Mouse (Mus musculus) liver, embryonic 15.5 days (tissue): Measurements from ENCODE around the gene Pald1. TPM values are rescaled to one million over a fixed set of nuclear protein-coding genes. Genes with fewer than 3 reads are reported as not detected.

ENCODE experiments used
- ATAC-seq: fragments of 200-750 bp; cut with Nextera tagmentation; 2 replicates; pipeline ENCODE4 v1.8.0; 2017; ENCODE audit warnings: moderate number of reproducible peaks, mild to moderate bottlenecking, moderate library complexity; ENCODE audit not compliant: insufficient read depth
- H3K27ac ChIP-seq: fragments of 300-500 bp; sonication (generic); replicated peaks from 2 replicates; pipeline ENCODE4 v1.5.1; 2015; ENCODE audit warnings: mild to moderate bottlenecking, inconsistent platforms
- H3K27me3 ChIP-seq: fragments of 300-500 bp; sonication (generic); 2 replicates; pipeline ENCODE4 v1.6.1; 2015; ENCODE audit warnings: mild to moderate bottlenecking, inconsistent platforms
- H3K36me3 ChIP-seq: fragments of 300-500 bp; sonication (generic); replicated peaks from 2 replicates; pipeline ENCODE4 v1.6.1; 2015; ENCODE audit warnings: moderate library complexity, mild to moderate bottlenecking, inconsistent platforms
- H3K4me1 ChIP-seq: fragments of 300-500 bp; sonication (generic); replicated peaks from 2 replicates; pipeline ENCODE4 v1.6.1; 2015; ENCODE audit warnings: inconsistent platforms
- H3K4me2 ChIP-seq: fragments of 300-500 bp; sonication (generic); 2 replicates; pipeline ENCODE4 v1.6.1; 2015; ENCODE audit warnings: moderate library complexity, mild to moderate bottlenecking, inconsistent platforms
- H3K4me3 ChIP-seq: fragments of 300-500 bp; sonication (generic); replicated peaks from 2 replicates; pipeline ENCODE4 v1.5.1; 2015; ENCODE audit warnings: mild to moderate bottlenecking, inconsistent platforms
- H3K9ac ChIP-seq: fragments of 300-500 bp; sonication (generic); 2 replicates; pipeline ENCODE4 v1.6.1; 2015; ENCODE audit warnings: moderate library complexity, mild to moderate bottlenecking, inconsistent platforms
- H3K9me3 ChIP-seq: fragments of 300-500 bp; sonication (generic); replicated peaks from 2 replicates; pipeline ENCODE4 v1.6.1; 2016; ENCODE audit warnings: inconsistent platforms
- WGBS: fragments of 180-500 bp; shearing (Covaris S2); methylation state at CpG from one replicate; pipeline ENCODE4 v1.1.7; 2015; ENCODE audit warnings: mixed read lengths; ENCODE audit not compliant: insufficient replicate concordance; 5-methylcytosine and 5-hydroxymethylcytosine counted together
- polyA plus RNA-seq: library from polyadenylated mRNA; unstranded; fragments of >200 nt; fragmentation: Nextera tagmentation; extraction: Ambion mirVana; gene quantifications from 2 replicates; pipeline ENCODE4 v1.2.1, GENCODE M21; 2015

Pald1 gene
- polyA plus RNA-seq, 1 experiment from 2014 or later, result 6.6 TPM

- 0 out of 2 replicates have a peak, but pooled peaks cover 6% of the 10 kb centered on the region for H3K4me1 ChIP-seq
- no peak overlapping the region for H3K9ac ChIP-seq
- WGBS, result 65% methylated on average over 2 of the region's 2 CpGs
- no peak overlapping the region for H3K4me3 ChIP-seq
- H3K4me2 ChIP-seq, result no peak overlapping the region
- no peak overlapping the region for H3K27ac ChIP-seq
- ATAC-seq, result no peak
- H3K9me3 ChIP-seq, result no peaks in the 10 kb centered on the region
- peaks cover 14% of the 10 kb centered on the region for H3K27me3 ChIP-seq
- H3K36me3 ChIP-seq, result no peaks in the 10 kb centered on the region
Measured at GRCm38 (mm10) chr10:61402911-61403310, 19.6 kb upstream of the Pald1 start.

- 0 out of 2 replicates have a peak, but pooled peaks cover 6% of the 10 kb centered on the region for H3K4me1 ChIP-seq
- no peak for ATAC-seq
- H3K9ac ChIP-seq, result no peak overlapping the region
- H3K36me3 ChIP-seq, result no peaks in the 10 kb centered on the region
- no peaks in the 10 kb centered on the region for H3K9me3 ChIP-seq
- peaks cover 14% of the 10 kb centered on the region for H3K27me3 ChIP-seq
- H3K4me2 ChIP-seq, result no peak overlapping the region
- no peak overlapping the region for H3K4me3 ChIP-seq
- no peak overlapping the region for H3K27ac ChIP-seq
- 43% methylated on average over 5 of the region's 5 CpGs for WGBS
Measured at GRCm38 (mm10) chr10:61402480-61402879, 19.1 kb upstream of the Pald1 start.

- peaks cover 2% of the 10 kb centered on the region for H3K27me3 ChIP-seq
- H3K9ac ChIP-seq, result no peak overlapping the region
- no peaks in the 10 kb centered on the region for H3K9me3 ChIP-seq
- ATAC-seq, result no peak
- WGBS, result 70% methylated on average over 5 of the region's 5 CpGs
- H3K4me1 ChIP-seq, result 0 out of 2 replicates have a peak, but pooled peaks cover 2% of the 10 kb centered on the region
- H3K27ac ChIP-seq, result no peak overlapping the region
- H3K36me3 ChIP-seq, result no peaks in the 10 kb centered on the region
- H3K4me2 ChIP-seq, result no peak overlapping the region
- H3K4me3 ChIP-seq, result no peak overlapping the region
Measured at GRCm38 (mm10) chr10:61400407-61400806, 17.1 kb upstream of the Pald1 start.

- 21% methylated on average over 13 of the region's 13 CpGs for WGBS
Measured at GRCm38 (mm10) chr10:61399156-61399734, 15.9 kb upstream of the Pald1 start.

GRCm38 (mm10) chr10:61398125-61398524 is 14.8 kb upstream of the Pald1 start:
- H3K9me3 ChIP-seq, result no peaks in the 10 kb centered on the region
- H3K4me3 ChIP-seq, result no peak overlapping the region
- no peak overlapping the region for H3K4me2 ChIP-seq
- H3K27ac ChIP-seq, result no peak overlapping the region
- H3K36me3 ChIP-seq, result no peaks in the 10 kb centered on the region
- H3K27me3 ChIP-seq, result 0 out of 2 replicates have a peak, but pooled peaks cover 5% of the 10 kb centered on the region
- ATAC-seq, result no peak
- H3K9ac ChIP-seq, result no peak overlapping the region
- peaks cover 2% of the 10 kb centered on the region; the same call in 1 of the 2 replicates for H3K4me1 ChIP-seq
- WGBS, result 60% methylated on average over 3 of the region's 3 CpGs

More at GRCm38 (mm10) chr10:61399156-61399734, 15.9 kb upstream of the Pald1 start:
- Histone ChIP-seq H3K27ac (no peak overlapping the region), H3K36me3 (no peaks in the 10 kb centered on the region), H3K27me3 (no peaks in the 10 kb centered on the region), H3K4me1 (peaks cover 2% of the 10 kb centered on the region; the same call in 1 of the 2 replicates), H3K4me2 (no peak overlapping the region), H3K9ac (no peak overlapping the region), H3K9me3 (no peaks in the 10 kb centered on the region), H3K4me3 (no peak overlapping the region)
- peak; percentile 52; the same call in 1 of the 2 replicates for ATAC-seq

- Histone ChIP-seq H3K4me2 (no peak overlapping the region), H3K9me3 (no peaks in the 10 kb centered on the region), H3K4me1 (peaks cover 2% of the 10 kb centered on the region; the same call in 1 of the 2 replicates), H3K4me3 (no peak overlapping the region), H3K36me3 (no peaks in the 10 kb centered on the region), H3K27ac (no peak overlapping the region), H3K27me3 (0 out of 2 replicates have a peak, but pooled peaks cover 5% of the 10 kb centered on the region), H3K9ac (no peak overlapping the region)
- 26% methylated on average over 9 of the region's 9 CpGs for WGBS
- no peak for ATAC-seq
Measured at GRCm38 (mm10) chr10:61394476-61395136, 11.3 kb upstream of the Pald1 start.

GRCm38 (mm10) chr10:61392584-61392983 is 9.3 kb upstream of the Pald1 start:
- Histone ChIP-seq H3K36me3 (no peaks in the 10 kb centered on the region), H3K27me3 (0 out of 2 replicates have a peak, but pooled peaks cover 5% of the 10 kb centered on the region), H3K4me2 (no peak overlapping the region), H3K4me1 (no peaks in the 10 kb centered on the region; the same call in 1 of the 2 replicates), H3K27ac (no peak overlapping the region), H3K4me3 (no peak overlapping the region), H3K9ac (no peak overlapping the region), H3K9me3 (no peaks in the 10 kb centered on the region)
- WGBS, result 33% methylated on average over 4 of the region's 4 CpGs
- no peak for ATAC-seq

- no peak overlapping the region for H3K9ac ChIP-seq
- no peaks in the 10 kb centered on the region for H3K36me3 ChIP-seq
- 36% methylated on average over 2 of the region's 2 CpGs for WGBS
- no peak overlapping the region for H3K4me2 ChIP-seq
- H3K9me3 ChIP-seq, result no peaks in the 10 kb centered on the region
- H3K4me3 ChIP-seq, result no peak overlapping the region
- no peak for ATAC-seq
- H3K27me3 ChIP-seq, result peaks cover 12% of the 10 kb centered on the region
- no peaks in the 10 kb centered on the region; the same call in 1 of the 2 replicates for H3K4me1 ChIP-seq
- H3K27ac ChIP-seq, result no peak overlapping the region
Measured at GRCm38 (mm10) chr10:61390148-61390547, 6.8 kb upstream of the Pald1 start.

- WGBS, result 73% methylated on average over 5 of the region's 5 CpGs
- Histone ChIP-seq H3K4me3 (no peak overlapping the region), H3K36me3 (no peaks in the 10 kb centered on the region), H3K9me3 (no peaks in the 10 kb centered on the region), H3K4me1 (no peaks in the 10 kb centered on the region), H3K4me2 (no peak overlapping the region), H3K9ac (no peak overlapping the region), H3K27ac (no peak overlapping the region), H3K27me3 (peaks cover 22% of the 10 kb centered on the region)
- ATAC-seq, result no peak
Measured at GRCm38 (mm10) chr10:61389020-61389419, 5.7 kb upstream of the Pald1 start.

GRCm38 (mm10) chr10:61386284-61386683 is 3.0 kb upstream of the Pald1 start:
- no peak overlapping the region for H3K27ac ChIP-seq
- WGBS, result 53% methylated on average over 6 of the region's 6 CpGs
- peaks cover 24% of the 10 kb centered on the region for H3K4me1 ChIP-seq
- H3K4me2 ChIP-seq, result no peak overlapping the region
- no peaks in the 10 kb centered on the region for H3K9me3 ChIP-seq
- H3K9ac ChIP-seq, result no peak overlapping the region
- H3K4me3 ChIP-seq, result no peak overlapping the region
- no peaks in the 10 kb centered on the region for H3K36me3 ChIP-seq
- no peak for ATAC-seq
- H3K27me3 ChIP-seq, result peaks cover 46% of the 10 kb centered on the region

- Histone ChIP-seq H3K27me3 (peaks cover 57% of the 10 kb centered on the region), H3K9ac (no peak overlapping the region), H3K4me2 (no peak overlapping the region), H3K27ac (no peak overlapping the region), H3K9me3 (no peaks in the 10 kb centered on the region), H3K4me1 (peaks cover 35% of the 10 kb centered on the region), H3K36me3 (no peaks in the 10 kb centered on the region), H3K4me3 (no peak overlapping the region)
- no peak for ATAC-seq
- 67% methylated on average over 6 of the region's 6 CpGs for WGBS
Measured at GRCm38 (mm10) chr10:61385174-61385573, 1.8 kb upstream of the Pald1 start.
